Mouse (Mus musculus) stomach, postnatal 0 days (tissue): ENCODE measurements around the gene Psmd13. TPM values are rescaled to one million over a fixed set of nuclear protein-coding genes. Genes with fewer than 3 reads are reported as not detected.

Source experiments
- ATAC-seq: fragments of 200-750 bp; cut with Nextera tagmentation; 2 replicates; pipeline ENCODE4 v1.8.0; 2017; ENCODE audit not compliant: low FRiP score, low TSS enrichment
- DNase-seq: peaks from one replicate; pipeline ENCODE4 v3.0.0-alpha.2; 2016; ENCODE audit warnings: low spot score
- H3K27ac ChIP-seq: fragments of 300-500 bp; sonication (generic); replicated peaks from 2 replicates; pipeline ENCODE4 v1.5.1; 2014; ENCODE audit warnings: mild to moderate bottlenecking, control low read depth
- H3K27me3 ChIP-seq: fragments of 300-500 bp; sonication (generic); 2 replicates; pipeline ENCODE4 v1.6.1; 2014; ENCODE audit warnings: low read length; ENCODE audit not compliant: control insufficient read depth, insufficient read depth
- H3K36me3 ChIP-seq: fragments of 300-500 bp; sonication (generic); 2 replicates; pipeline ENCODE4 v1.6.1; 2014; ENCODE audit warnings: low read length, mixed read lengths; ENCODE audit not compliant: control insufficient read depth, insufficient read depth
- H3K4me1 ChIP-seq: fragments of 300-500 bp; sonication (generic); replicated peaks from 2 replicates; pipeline ENCODE4 v1.6.1; 2014; ENCODE audit warnings: antibody characterized with exemption; ENCODE audit not compliant: control insufficient read depth, insufficient read depth
- H3K4me2 ChIP-seq: fragments of 300-500 bp; sonication (generic); replicated peaks from 2 replicates; pipeline ENCODE4 v1.6.1; 2014; ENCODE audit warnings: low read depth, mild to moderate bottlenecking, control low read depth, moderate library complexity
- H3K4me3 ChIP-seq: fragments of 300-500 bp; sonication (generic); 2 replicates; pipeline ENCODE4 v1.5.1; 2014; ENCODE audit warnings: low read depth, low read length, control low read depth
- H3K9ac ChIP-seq: fragments of 300-500 bp; sonication (generic); 2 replicates; pipeline ENCODE4 v1.6.1; 2014; ENCODE audit warnings: mild to moderate bottlenecking, low read length, control low read depth, mixed read lengths
- H3K9me3 ChIP-seq: fragments of 300-500 bp; sonication (generic); 2 replicates; pipeline ENCODE4 v1.6.1; 2016; ENCODE audit warnings: low read length; ENCODE audit not compliant: control insufficient read depth
- CTCF ChIP-seq: IDR thresholded peaks from 2 replicates; pipeline ENCODE4 v1.5.1; 2016; ENCODE audit warnings: antibody characterized with exemption, low read depth, mild to moderate bottlenecking, moderate library complexity
- EP300 ChIP-seq: optimal IDR thresholded peaks from 2 replicates; pipeline ENCODE3; 2016; ENCODE audit warnings: antibody characterized with exemption
- WGBS: fragments of 180-500 bp; shearing (Covaris S2); extraction: QIAGEN DNeasy Blood & Tissue Kit; methylation state at CpG from one replicate; pipeline ENCODE4 v1.1.7; 2014; 5-methylcytosine and 5-hydroxymethylcytosine counted together
- polyA plus RNA-seq: library from polyadenylated mRNA; unstranded; fragments of >200 nt; fragmentation: Nextera tagmentation; extraction: Ambion mirVana; gene quantifications from 2 replicates; pipeline ENCODE4 v1.2.1, GENCODE M21; 2015

Gene Psmd13
- polyA plus RNA-seq, 1 experiment from 2014 or later = 160 TPM

- H3K36me3 ChIP-seq = peaks cover 21% of the 10 kb centered on the region
- TF ChIP-seq EP300 = no peak
- TF ChIP-seq CTCF = no peak
- 65% methylated on average over 6 of the region's 6 CpGs for WGBS
- ATAC-seq (no peak), DNase-seq (no peak)
- H3K4me2 ChIP-seq = no peak overlapping the region
- H3K9me3 ChIP-seq = no peaks in the 10 kb centered on the region
- no peak overlapping the region for H3K27ac ChIP-seq
- H3K9ac ChIP-seq = no peak overlapping the region
- H3K27me3 ChIP-seq = no peaks in the 10 kb centered on the region
- no peak overlapping the region for H3K4me3 ChIP-seq
- H3K4me1 ChIP-seq = peaks cover 9% of the 10 kb centered on the region; the same call in 1 of the 2 replicates
Measured at GRCm38 (mm10) chr7:140859997-140860396, 21.8 kb upstream of the Psmd13 start.

- H3K36me3 ChIP-seq = peaks cover 21% of the 10 kb centered on the region
- ATAC-seq (no peak), DNase-seq (no peak)
- TF ChIP-seq EP300 = no peak
- TF ChIP-seq CTCF = no peak
- no peak overlapping the region for H3K4me2 ChIP-seq
- H3K9me3 ChIP-seq = no peaks in the 10 kb centered on the region
- WGBS = 81% methylated on average over 5 of the region's 5 CpGs
- H3K4me3 ChIP-seq = no peak overlapping the region
- H3K9ac ChIP-seq = no peak overlapping the region
- H3K27ac ChIP-seq = no peak overlapping the region
- no peaks in the 10 kb centered on the region for H3K27me3 ChIP-seq
- H3K4me1 ChIP-seq = peaks cover 5% of the 10 kb centered on the region; the same call in 1 of the 2 replicates
Measured at GRCm38 (mm10) chr7:140860728-140861127, 21.0 kb upstream of the Psmd13 start.

GRCm38 (mm10) chr7:140864761-140865160 is 17.0 kb upstream of the Psmd13 start:
- no peak for ATAC-seq
- Histone ChIP-seq H3K27ac (no peak overlapping the region), H3K36me3 (peaks cover 21% of the 10 kb centered on the region), H3K4me1 (no peaks in the 10 kb centered on the region), H3K4me2 (no peak overlapping the region), H3K27me3 (no peaks in the 10 kb centered on the region), H3K9me3 (no peaks in the 10 kb centered on the region), H3K4me3 (no peak overlapping the region), H3K9ac (no peak overlapping the region)
- no peak for TF ChIP-seq EP300
- TF ChIP-seq CTCF = no peak
- 84% methylated on average over 12 of the region's 12 CpGs for WGBS
- DNase-seq = no peak

DNA sequence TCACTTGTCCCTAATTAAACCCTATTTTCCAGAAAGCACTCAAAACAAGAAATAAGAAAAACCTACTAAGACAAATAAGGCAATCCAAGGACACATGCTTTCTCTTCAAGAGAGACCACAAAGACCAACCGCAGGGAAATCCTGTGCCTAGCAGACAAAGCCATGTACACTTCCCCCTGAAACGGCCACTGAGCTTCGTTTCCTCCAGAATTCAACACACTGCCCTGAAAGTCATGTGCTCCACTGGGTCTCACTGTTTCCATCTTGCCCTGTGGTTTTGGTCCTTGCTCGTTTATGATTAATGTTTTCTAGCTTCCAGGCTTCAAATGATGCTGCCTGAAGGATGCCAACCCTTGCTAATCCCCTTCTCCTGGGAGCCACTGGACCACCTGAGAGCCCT is 7.5 kb upstream of the Psmd13 start:
- no peak for DNase-seq

GRCm38 (mm10) chr7:140877364-140877763 is 4.4 kb upstream of the Psmd13 start:
- DNase-seq = no peak
- 67% methylated on average over 6 of the region's 6 CpGs for WGBS

More for the DNA sequence above, 7.5 kb upstream of the Psmd13 start:
- H3K9me3 ChIP-seq = no peaks in the 10 kb centered on the region
- WGBS = 89% methylated on average over 4 of the region's 4 CpGs
- no peak overlapping the region for H3K4me3 ChIP-seq
- no peak overlapping the region for H3K9ac ChIP-seq
- H3K36me3 ChIP-seq = peaks cover 4% of the 10 kb centered on the region
- TF ChIP-seq EP300 (no peak), CTCF (no peak)
- H3K4me2 ChIP-seq = no peak overlapping the region
- no peak for ATAC-seq
- H3K4me1 ChIP-seq = no peaks in the 10 kb centered on the region
- H3K27me3 ChIP-seq = no peaks in the 10 kb centered on the region
- H3K27ac ChIP-seq = no peak overlapping the region

DNA sequence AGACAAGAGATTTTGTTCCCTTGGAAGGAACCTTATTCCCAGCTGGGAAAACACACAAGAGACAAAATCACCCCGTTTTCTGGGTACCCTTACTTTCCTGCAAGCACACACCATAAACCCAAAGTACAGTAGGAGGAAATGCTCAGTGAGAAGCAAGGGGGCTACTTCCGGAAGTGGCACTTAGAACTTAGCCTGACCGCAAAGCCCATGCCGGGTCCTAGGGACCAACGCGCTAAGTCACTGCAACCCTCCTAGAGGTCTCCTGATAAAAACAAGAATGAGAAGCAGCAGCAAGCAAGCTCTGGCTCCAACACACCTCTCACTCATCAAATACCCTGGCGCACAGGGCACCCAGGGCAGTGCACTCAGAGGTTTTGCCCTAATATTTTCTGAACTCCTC is 2.4 kb upstream of the Psmd13 start:
- DNase-seq = no peak
- Histone ChIP-seq H3K4me1 (no peaks in the 10 kb centered on the region), H3K9ac (no peak overlapping the region), H3K27ac (no peak overlapping the region), H3K27me3 (no peaks in the 10 kb centered on the region), H3K9me3 (no peaks in the 10 kb centered on the region), H3K4me3 (no peak overlapping the region), H3K4me2 (no peak overlapping the region), H3K36me3 (peaks cover 3% of the 10 kb centered on the region)
- no peak for ATAC-seq
- WGBS = 83% methylated on average over 7 of the region's 7 CpGs
- no peak for TF ChIP-seq CTCF
- TF ChIP-seq EP300 = no peak

More at GRCm38 (mm10) chr7:140877364-140877763, 4.4 kb upstream of the Psmd13 start:
- H3K36me3 ChIP-seq = peaks cover 4% of the 10 kb centered on the region
- H3K27ac ChIP-seq = no peak overlapping the region
- H3K9ac ChIP-seq = no peak overlapping the region
- TF ChIP-seq CTCF (no peak), EP300 (no peak)
- no peaks in the 10 kb centered on the region for H3K27me3 ChIP-seq
- H3K9me3 ChIP-seq = no peaks in the 10 kb centered on the region
- H3K4me1 ChIP-seq = no peaks in the 10 kb centered on the region
- H3K4me2 ChIP-seq = no peak overlapping the region
- no peak overlapping the region for H3K4me3 ChIP-seq
- no peak for ATAC-seq
